Mouse (Mus musculus) CD8-positive naive resting alpha-beta T cell, adult 57 days (primary cell): ENCODE data around the gene Neil3. TPM values are rescaled to one million over a fixed set of nuclear protein-coding genes. Genes with fewer than 3 reads are reported as not detected.

Experiments
- total RNA-seq: library from RNA; stranded (reverse); gene quantifications from one replicate; pipeline ENCODE4 v1.2.4, GENCODE M21; 2023

Gene Neil3
- not detected for total RNA-seq

GRCm38 (mm10) chr8:53638495-53639171 is at the start of gene Neil3:
Gene Neil3, minus strand, starts transcription at chr8:53639065.

Other genes with a start within 250 kb of the Neil3 start
- 8.0 TPM for gene Aga, start 127.3 kb downstream of the Neil3 start, total RNA-seq